Mouse (Mus musculus): ENCODE measurements around the gene Mfsd2b. TPM values are rescaled to one million over a fixed set of nuclear protein-coding genes. Genes with fewer than 3 reads are reported as not detected.

Mfsd2b gene
- polyA plus RNA-seq, 3 experiments from 2014 or later, result 0.39 to 0.69 (median 0.68) TPM

Other genes starting within 250 kb of the Mfsd2b start
- under 1 TPM in 2 of 3 experiments, not detected in 1; 0.15 to 0.31 TPM for gene Fam228a, start 135.9 kb downstream of the Mfsd2b start, polyA plus RNA-seq (2017; shearing (Covaris generic))
- not detected for gene Pfn4, start 105.3 kb downstream of the Mfsd2b start, polyA plus RNA-seq (2017; shearing (Covaris generic))
- gene Fam228b, start 105.1 kb downstream of the Mfsd2b start, polyA plus RNA-seq (2017; shearing (Covaris generic)), result under 1 TPM in 1 of 3 experiments, not detected in 2; 0.22 TPM
- 100 to 1,000 TPM; 215 to 404 (median 344) TPM for gene Sf3b6, start 56.8 kb downstream of the Mfsd2b start, polyA plus RNA-seq (2017; shearing (Covaris generic))
- 1 to 10 TPM in 1 of 3 experiments, under 1 TPM in 1, not detected in 1; 0.65 to 1.1 TPM for gene Fkbp1b, start 32.8 kb downstream of the Mfsd2b start, polyA plus RNA-seq (2017; shearing (Covaris generic))
- 10 to 100 TPM in 2 of 3 experiments, 1 to 10 TPM in 1; 9.4 to 13.1 (median 12.3) TPM for gene Wdcp, start 31.1 kb downstream of the Mfsd2b start, polyA plus RNA-seq (2017; shearing (Covaris generic))
- gene Ubxn2a, start 33.3 kb upstream of the Mfsd2b start, polyA plus RNA-seq (2017; shearing (Covaris generic)), result 10 to 100 TPM; 13.3 to 17.3 (median 14.9) TPM
- gene Atad2b, start 43.0 kb upstream of the Mfsd2b start, polyA plus RNA-seq (2017; shearing (Covaris generic)), result 10 to 100 TPM; 10.8 to 18.6 (median 13.7) TPM